Mouse (Mus musculus) testis, adult 10 weeks (tissue): ENCODE results near the gene Entpd1. TPM values are rescaled to one million over a fixed set of nuclear protein-coding genes. Genes with fewer than 3 reads are reported as not detected.

ENCODE experiments used
- polyA plus RNA-seq: library from polyadenylated mRNA; stranded (reverse); fragments of 350-450 nt; fragmentation: Illumina TruSeq; extraction: RNeasy Lipid Tissue Mini Kit (QIAGEN cat#74804); gene quantifications from one replicate; pipeline ENCODE4 v1.2.3, GENCODE M21; 2014; ENCODE audit warnings: low read depth, low replicate concordance

Entpd1 gene
- 27.3 TPM for polyA plus RNA-seq

DNA sequence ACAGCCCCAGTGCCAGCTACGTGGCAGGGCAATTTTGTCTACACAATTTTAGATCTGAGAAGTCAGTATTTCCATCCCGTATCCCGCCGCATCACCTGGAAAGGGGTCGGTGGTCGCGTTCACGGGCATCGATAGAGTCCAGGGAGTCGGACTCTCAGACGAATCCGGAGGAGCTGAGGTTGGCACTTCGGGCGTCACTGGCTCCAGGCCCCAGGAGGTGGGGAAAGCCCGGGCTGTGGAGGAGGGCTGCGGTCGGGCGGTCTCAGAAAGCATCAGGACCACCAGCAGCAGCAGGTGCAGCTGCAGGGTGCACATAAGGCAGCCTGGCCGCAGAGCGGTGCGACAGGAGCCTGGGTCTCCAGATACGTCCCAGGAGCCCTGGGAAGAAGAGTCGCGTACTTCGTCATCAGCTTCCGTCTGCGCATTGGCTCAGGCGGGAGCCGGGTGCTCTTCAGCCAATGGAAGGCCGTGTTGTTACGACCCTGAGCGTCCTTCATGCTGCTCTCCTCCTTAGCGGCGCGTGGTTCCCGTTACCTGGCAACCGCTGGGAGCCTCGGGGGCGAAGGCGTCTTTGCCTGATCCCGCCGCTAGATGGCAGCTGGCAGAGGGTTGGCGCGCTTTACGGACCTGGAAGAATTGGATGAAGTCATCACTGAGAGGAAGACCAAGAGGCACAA lies at the start of gene Entpd1, which contains the start of gene Tctn3:
TSS of gene Entpd1 (plus strand) at position 537 of the 677 bp plus-strand sequence.
TSS of gene Tctn3 (minus strand) at position 404 of the 677 bp plus-strand sequence.

DNA sequence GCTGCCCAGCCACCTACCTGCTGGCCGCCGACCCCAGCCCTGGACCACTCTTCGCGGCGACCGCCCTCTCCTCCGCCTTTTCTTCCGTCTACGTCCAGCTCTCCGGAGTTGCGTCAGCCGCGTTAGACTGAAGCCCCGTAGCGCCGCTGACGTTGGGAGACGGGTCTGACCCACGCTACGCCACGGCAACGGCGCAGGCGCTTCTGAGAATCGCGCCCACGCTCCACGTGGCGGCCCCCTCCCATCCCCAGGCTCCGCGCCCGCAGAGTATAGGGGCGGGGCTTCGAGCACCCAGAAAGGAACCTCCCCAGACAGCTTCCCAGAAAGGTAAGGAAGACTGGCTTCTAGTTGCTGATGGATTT lies 23.9 kb upstream of the Entpd1 start, which contains the start of gene Aldh18a1:
TSS of gene Aldh18a1 (minus strand) at position 171 of the 362 bp plus-strand sequence.

DNA sequence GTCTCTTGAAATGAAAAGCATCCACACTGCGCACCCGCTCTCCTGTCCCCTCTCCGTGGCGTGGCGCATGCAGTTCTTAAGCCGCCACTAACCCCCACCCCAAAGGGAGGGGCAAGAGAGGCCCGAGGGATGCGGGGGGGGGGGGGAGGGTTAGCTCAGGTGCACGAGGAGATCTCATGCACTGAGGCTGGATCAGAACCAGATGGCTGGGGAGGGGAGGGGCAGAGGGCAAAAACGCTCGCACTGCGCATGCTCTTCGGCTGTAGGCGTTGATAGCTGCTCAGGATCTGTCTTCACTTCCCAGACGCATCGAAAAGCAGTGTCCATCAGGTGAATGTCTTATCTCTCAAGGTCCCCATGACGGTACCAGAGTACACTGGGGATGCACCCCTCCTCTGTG lies 136.4 kb downstream of the Entpd1 start, which contains the start of gene Cc2d2b:
TSS of gene Cc2d2b (plus strand) at position 195 of the 400 bp plus-strand sequence.

Other genes starting within 250 kb of the Entpd1 start
- gene Sorbs1, start 98.6 kb upstream of the Entpd1 start, polyA plus RNA-seq, result 29.3 TPM
- 0.87 TPM for gene Aldh18a1, start 23.9 kb upstream of the Entpd1 start, polyA plus RNA-seq
- gene Tctn3, start 133 bp upstream of the Entpd1 start, polyA plus RNA-seq, result 10.8 TPM
- 57.5 TPM for gene Cc2d2b, start 136.4 kb downstream of the Entpd1 start, polyA plus RNA-seq
- 2.3 TPM for gene Ccnj, start 218.9 kb downstream of the Entpd1 start, polyA plus RNA-seq